Mouse (Mus musculus) heart, adult 2 months (tissue): ENCODE results near the gene Sult6b2.

Experiments
- CTCF ChIP-seq: fragments of 200-600 bp; IDR thresholded peaks from 2 replicates; pipeline ENCODE4 v1.8.1; 2022; ENCODE audit warnings: antibody characterized with exemption, mild to moderate bottlenecking, moderate library complexity
- EP300 ChIP-seq: fragments of 200-500 bp; IDR thresholded peaks from 2 replicates; pipeline ENCODE4 v1.6.1; 2011; ENCODE audit warnings: low read depth, low read length, control low read depth; ENCODE audit not compliant: insufficient read depth
- POLR2A ChIP-seq: fragments of 200-500 bp; IDR thresholded peaks from 2 replicates; pipeline ENCODE4 v1.6.1; 2011; ENCODE audit warnings: mild to moderate bottlenecking, low read depth, low read length, control low read depth; ENCODE audit not compliant: insufficient read depth

GRCm38 (mm10) chr6:142781286-142781685, 23.0 kb downstream of the Sult6b2 start:
- TF ChIP-seq CTCF (no peak), POLR2A (no peak), EP300 (no peak)
